Mouse (Mus musculus): ENCODE results near the gene Galns.

DNA sequence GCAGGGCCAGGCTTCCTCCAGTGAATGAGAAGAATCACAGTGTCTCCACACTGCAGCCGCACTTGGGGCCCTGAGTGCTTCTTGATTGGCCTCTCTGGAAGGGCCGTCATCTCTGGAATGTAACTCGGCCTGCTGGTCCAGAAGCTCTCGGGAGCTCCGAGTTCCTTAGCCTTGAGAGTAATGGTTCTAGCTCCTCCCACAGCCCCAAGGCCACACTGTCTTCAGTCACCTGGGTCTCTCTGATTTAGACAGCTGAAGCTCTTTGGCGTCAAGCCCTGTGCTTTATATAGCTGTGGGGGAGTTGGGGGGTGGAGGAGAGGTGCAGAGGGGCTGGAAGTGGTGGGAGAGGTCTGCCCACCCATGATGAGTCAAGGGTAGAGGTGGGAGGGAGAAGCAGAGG, 74.2 kb downstream of the Galns start:
- no peak for TF ChIP-seq CTCF (IDR thresholded peaks at IDR 0.05)
- TF ChIP-seq EP300 (IDR thresholded peaks at IDR 0.05) = peak; percentile 97

All from lung, postnatal 0 days (tissue).